Mouse (Mus musculus) hindbrain, postnatal 0 days (tissue): ENCODE results near the gene Dcn. TPM values are rescaled to one million over a fixed set of nuclear protein-coding genes. Genes with fewer than 3 reads are reported as not detected.

Experiments
- ATAC-seq: fragments of 200-750 bp; cut with Nextera tagmentation; 2 replicates; pipeline ENCODE4 v1.8.0; 2017; ENCODE audit warnings: mild to moderate bottlenecking, moderate TSS enrichment, moderate library complexity
- DNase-seq: peaks from one replicate; pipeline ENCODE4 v3.0.0-alpha.2; 2015; ENCODE audit warnings: low spot score
- H3K27ac ChIP-seq: fragments of 300-500 bp; sonication (generic); 2 replicates; pipeline ENCODE4 v1.5.1; 2014; ENCODE audit warnings: mild to moderate bottlenecking
- H3K27me3 ChIP-seq: fragments of 300-500 bp; sonication (generic); 2 replicates; pipeline ENCODE4 v1.6.1; 2014; ENCODE audit warnings: low read length, mixed read lengths; ENCODE audit not compliant: insufficient read depth
- H3K36me3 ChIP-seq: fragments of 300-500 bp; sonication (generic); 2 replicates; pipeline ENCODE4 v1.6.1; 2014; ENCODE audit warnings: low read length, mixed read lengths; ENCODE audit not compliant: insufficient read depth
- H3K4me1 ChIP-seq: fragments of 300-500 bp; sonication (generic); 2 replicates; pipeline ENCODE4 v1.6.1; 2014; ENCODE audit warnings: antibody characterized with exemption, low read length, mixed read lengths; ENCODE audit not compliant: insufficient read depth
- H3K4me2 ChIP-seq: fragments of 300-500 bp; sonication (generic); 2 replicates; pipeline ENCODE4 v1.6.1; 2014; ENCODE audit warnings: low read depth, mild to moderate bottlenecking, low read length, moderate library complexity, mixed read lengths
- H3K4me3 ChIP-seq: fragments of 300-500 bp; sonication (generic); 2 replicates; pipeline ENCODE4 v1.5.1; 2014; ENCODE audit warnings: low read length
- H3K9ac ChIP-seq: fragments of 300-500 bp; sonication (generic); replicated peaks from 2 replicates; pipeline ENCODE4 v1.6.1; 2014; ENCODE audit warnings: mild to moderate bottlenecking, low read length, moderate library complexity, mixed read lengths
- H3K9me3 ChIP-seq: fragments of 300-500 bp; sonication (generic); 2 replicates; pipeline ENCODE4 v1.6.1; 2016; ENCODE audit warnings: low read length, mixed read lengths
- CTCF ChIP-seq: IDR thresholded peaks from 2 replicates; pipeline ENCODE4 v1.5.1; 2016; ENCODE audit warnings: antibody characterized with exemption, control low read depth, low read depth
- WGBS: fragments of 180-500 bp; shearing (Covaris S2); extraction: QIAGEN DNeasy Blood & Tissue Kit; methylation state at CpG from one replicate; pipeline ENCODE4 v1.1.7; 2014; 5-methylcytosine and 5-hydroxymethylcytosine counted together
- polyA plus RNA-seq: library from polyadenylated mRNA; unstranded; fragments of >200 nt; fragmentation: Nextera tagmentation; extraction: Ambion mirVana; gene quantifications from 2 replicates; pipeline ENCODE4 v1.2.1, GENCODE M21; 2015
- total RNA-seq: library from RNA; depleted of rRNA; stranded (reverse); fragments of >200 nt; gene quantifications from 2 replicates; pipeline ENCODE4 v1.2.3, GENCODE M21; 2014; rRNA removed

The Dcn gene
- total and polyA plus RNA-seq, 2 experiments from 2014 or later = 47.8 to 73.9 TPM

- Histone ChIP-seq H3K9ac (no peak overlapping the region), H3K27ac (no peak overlapping the region), H3K9me3 (no peaks in the 10 kb centered on the region), H3K4me1 (no peaks in the 10 kb centered on the region), H3K4me3 (no peak overlapping the region), H3K4me2 (no peak overlapping the region), H3K27me3 (no peaks in the 10 kb centered on the region), H3K36me3 (no peaks in the 10 kb centered on the region)
- TF ChIP-seq CTCF = no peak
- ATAC-seq (no peak), DNase-seq (no peak)
- 90% methylated on average over 4 of the region's 4 CpGs for WGBS
Observed at GRCm38 (mm10) chr10:97538202-97538601, 58.8 kb downstream of the Dcn start.

- ATAC-seq (no peak), DNase-seq (no peak)
- no peak for TF ChIP-seq CTCF
- H3K9ac ChIP-seq = no peak overlapping the region
- 67% methylated on average over 1 of the region's 1 CpGs for WGBS
- no peaks in the 10 kb centered on the region for H3K27me3 ChIP-seq
- no peaks in the 10 kb centered on the region for H3K9me3 ChIP-seq
- H3K27ac ChIP-seq = no peak overlapping the region
- H3K4me2 ChIP-seq = no peak overlapping the region
- no peak overlapping the region for H3K4me3 ChIP-seq
- no peaks in the 10 kb centered on the region for H3K4me1 ChIP-seq
- no peaks in the 10 kb centered on the region for H3K36me3 ChIP-seq
Observed at GRCm38 (mm10) chr10:97547740-97548139, 68.3 kb downstream of the Dcn start.

GRCm38 (mm10) chr10:97564957-97565856 is 85.8 kb downstream of the Dcn start, which contains the start of gene Lum:
TSS of gene Lum (plus strand) at chr10:97565128.
- no peak within 1 kb of the TSS for H3K4me2 ChIP-seq
- H3K9ac ChIP-seq = no peak within 1 kb of the TSS
- no peaks in the 10 kb centered on the region for H3K36me3 ChIP-seq
- no peaks in the 10 kb centered on the region for H3K27me3 ChIP-seq
- DNase-seq (no peak), ATAC-seq (no peak)
- H3K27ac ChIP-seq = no peak within 1 kb of the TSS
- H3K4me1 ChIP-seq = no peaks in the 10 kb centered on the region
- H3K4me3 ChIP-seq = no peak within 1 kb of the TSS
- WGBS = 56% methylated on average over 10 of the region's 10 CpGs
- TF ChIP-seq CTCF = no peak
- no peaks in the 10 kb centered on the region for H3K9me3 ChIP-seq

GRCm38 (mm10) chr10:97567489-97568135 is 88.2 kb downstream of the Dcn start:
- ATAC-seq = no peak
- 64% methylated on average over 8 of the region's 8 CpGs for WGBS
- Histone ChIP-seq H3K27me3 (no peaks in the 10 kb centered on the region), H3K27ac (no peak overlapping the region), H3K4me1 (no peaks in the 10 kb centered on the region), H3K9ac (no peak overlapping the region), H3K4me2 (no peak overlapping the region), H3K36me3 (no peaks in the 10 kb centered on the region), H3K9me3 (no peaks in the 10 kb centered on the region), H3K4me3 (no peak overlapping the region)
- TF ChIP-seq CTCF = no peak
- no peak for DNase-seq

Other genes with a start within 250 kb of the Dcn start
- 5.3 TPM in 2 replicates for gene Lum, start 85.5 kb downstream of the Dcn start, total RNA-seq
- gene Lum, start 85.5 kb downstream of the Dcn start, polyA plus RNA-seq = 13.4 and 14.0 TPM in 2 replicates
- gene Kera, start 127.3 kb downstream of the Dcn start, total RNA-seq = 0.05 TPM in 1 of 2 replicates, not detected in the other
- gene Kera, start 127.3 kb downstream of the Dcn start, polyA plus RNA-seq = not detected in 2 replicates
- 0.16 TPM in 1 of 2 replicates, not detected in the other for gene Epyc, start 164.5 kb downstream of the Dcn start, total RNA-seq
- 0.25 and 0.33 TPM in 2 replicates for gene Epyc, start 164.5 kb downstream of the Dcn start, polyA plus RNA-seq
- gene Ccer1, start 213.4 kb downstream of the Dcn start, total RNA-seq = not detected in 2 replicates
- not detected in 2 replicates for gene Ccer1, start 213.4 kb downstream of the Dcn start, polyA plus RNA-seq
- gene C030005K15Rik, start 247.1 kb downstream of the Dcn start, total RNA-seq = not detected in 2 replicates
- gene C030005K15Rik, start 247.1 kb downstream of the Dcn start, polyA plus RNA-seq = not detected in 2 replicates